Mouse (Mus musculus) adipose tissue, adult 10 weeks (tissue): ENCODE measurements around the gene Smok3b. TPM values are rescaled to one million over a fixed set of nuclear protein-coding genes. Genes with fewer than 3 reads are reported as not detected.

Experiments used
- polyA plus RNA-seq: library from polyadenylated mRNA; stranded (reverse); fragments of 350-450 nt; fragmentation: Illumina TruSeq; extraction: RNeasy Lipid Tissue Mini Kit (QIAGEN cat#74804); gene quantifications from one replicate; pipeline ENCODE4 v1.2.3, GENCODE M21; 2014; ENCODE audit warnings: low read depth, low replicate concordance

The Smok3b gene
- 0.36 TPM for polyA plus RNA-seq

DNA sequence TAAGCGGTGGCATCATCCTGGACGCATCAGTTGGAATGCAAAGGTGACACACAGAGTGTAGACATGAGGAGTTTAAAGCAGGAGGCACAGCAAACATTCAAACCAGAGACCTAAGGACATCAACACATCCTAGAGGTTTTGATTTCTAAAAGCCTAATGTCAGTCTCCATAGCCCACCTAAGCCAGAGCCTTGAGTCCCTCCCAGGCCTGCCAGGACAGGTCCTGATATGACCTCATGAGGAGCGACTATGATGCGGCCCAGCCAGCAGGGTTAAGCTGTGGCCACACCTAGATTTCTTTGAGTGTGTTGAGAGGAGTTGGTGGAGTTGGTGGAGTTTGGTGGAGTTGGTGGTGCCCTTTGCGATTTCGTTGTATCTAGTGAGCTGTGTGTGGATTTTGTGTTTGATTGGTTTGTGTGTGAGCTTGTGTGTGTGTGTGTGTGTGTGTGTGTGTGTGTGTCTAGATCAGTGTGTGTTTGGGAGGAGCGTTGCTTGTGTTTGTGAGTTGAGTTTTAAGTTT, at the start of gene Smok3b, which contains the start of gene Smok3a:
Smok3b (plus strand) TSS at position 469 of the 519 bp plus-strand sequence.
Smok3a (plus strand) TSS at position 301 of the 519 bp plus-strand sequence.

GRCm38 (mm10) chr5:137981300-137981699, 39.9 kb upstream of the Smok3b start, which contains the start of gene Azgp1:
Gene Azgp1, plus strand, starts transcription at chr5:137981520.

DNA sequence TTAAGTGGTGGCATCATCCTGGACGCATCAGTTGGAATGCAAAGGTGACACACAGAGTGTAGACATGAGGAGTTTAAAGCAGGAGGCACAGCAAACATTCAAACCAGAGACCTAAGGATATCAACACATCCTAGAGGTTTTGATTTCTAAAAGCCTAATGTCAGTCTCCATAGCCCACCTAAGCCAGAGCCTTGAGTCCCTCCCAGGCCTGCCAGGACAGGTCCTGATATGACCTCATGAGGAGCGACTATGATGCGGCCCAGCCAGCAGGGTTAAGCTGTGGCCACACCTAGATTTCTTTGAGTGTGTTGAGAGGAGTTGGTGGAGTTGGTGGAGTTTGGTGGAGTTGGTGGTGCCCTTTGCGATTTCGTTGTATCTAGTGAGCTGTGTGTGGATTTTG, 31.7 kb downstream of the Smok3b start, which contains the start of gene Smok3c:
Smok3c (plus strand) TSS at position 301 of the 400 bp plus-strand sequence.

DNA sequence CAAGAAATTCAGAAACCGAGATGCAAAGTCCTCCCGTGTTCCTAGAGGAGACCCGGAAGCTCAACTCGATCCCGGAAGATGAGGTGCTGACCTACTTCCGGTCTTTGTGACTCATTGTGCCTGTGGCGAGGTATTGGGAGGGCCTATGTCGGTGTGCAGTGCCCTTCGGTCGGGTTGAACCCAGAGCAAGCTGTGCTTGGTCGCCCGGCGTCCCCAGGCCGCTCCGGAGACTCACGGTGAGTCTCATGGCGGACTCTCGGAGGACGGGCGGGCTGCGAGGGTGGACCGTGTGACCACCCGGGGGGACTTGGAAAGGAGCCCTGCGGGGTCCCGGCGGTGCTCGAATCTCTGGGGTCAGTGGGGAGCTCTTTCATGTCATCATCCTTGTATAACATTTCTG, 63.8 kb downstream of the Smok3b start, which contains the start of gene Zkscan1:
Zkscan1 (plus strand) TSS at position 89 of the 400 bp plus-strand sequence.

Other genes starting within 250 kb of the Smok3b start
- 12.7 TPM for gene Ppp1r35, start 242.6 kb upstream of the Smok3b start, polyA plus RNA-seq
- gene Mepce, start 233.8 kb upstream of the Smok3b start, polyA plus RNA-seq = 38.5 TPM
- 8.0 TPM for gene Zcwpw1, start 233.6 kb upstream of the Smok3b start, polyA plus RNA-seq
- 4.9 TPM for gene Pilra, start 185.1 kb upstream of the Smok3b start, polyA plus RNA-seq
- gene Pilrb1, start 163.3 kb upstream of the Smok3b start, polyA plus RNA-seq = 4.2 TPM
- 5.3 TPM for gene Pilrb2, start 149.6 kb upstream of the Smok3b start, polyA plus RNA-seq
- 0.10 TPM for gene Cyp3a13, start 99.8 kb upstream of the Smok3b start, polyA plus RNA-seq
- 0.10 TPM for gene Gjc3, start 58.3 kb upstream of the Smok3b start, polyA plus RNA-seq
- 1.3 TPM for gene Azgp1, start 39.9 kb upstream of the Smok3b start, polyA plus RNA-seq
- gene Smok3a, start 168 bp upstream of the Smok3b start, polyA plus RNA-seq = not detected
- not detected for gene Smok3c, start 31.8 kb downstream of the Smok3b start, polyA plus RNA-seq
- gene Zkscan1, start 63.7 kb downstream of the Smok3b start, polyA plus RNA-seq = 11.2 TPM
- 19.0 TPM for gene Zscan21, start 95.5 kb downstream of the Smok3b start, polyA plus RNA-seq
- 6.9 TPM for gene Zfp113, start 134.3 kb downstream of the Smok3b start, polyA plus RNA-seq
- gene Cops6, start 139.6 kb downstream of the Smok3b start, polyA plus RNA-seq = 124 TPM
- gene Ap4m1, start 150.6 kb downstream of the Smok3b start, polyA plus RNA-seq = 26.6 TPM
- 26.1 TPM for gene Mcm7, start 151.0 kb downstream of the Smok3b start, polyA plus RNA-seq
- gene Taf6, start 166.0 kb downstream of the Smok3b start, polyA plus RNA-seq = 29.0 TPM
- 20.6 TPM for gene Cnpy4, start 166.1 kb downstream of the Smok3b start, polyA plus RNA-seq
- 5.7 TPM for gene Mblac1, start 172.9 kb downstream of the Smok3b start, polyA plus RNA-seq
- gene Nxpe5, start 204.5 kb downstream of the Smok3b start, polyA plus RNA-seq = 22.5 TPM
- gene Lamtor4, start 234.1 kb downstream of the Smok3b start, polyA plus RNA-seq = 169 TPM
- 57.0 TPM for gene BC037034, start 242.6 kb downstream of the Smok3b start, polyA plus RNA-seq